Mouse (Mus musculus) lung, adult 2 months (tissue): ENCODE measurements around the gene Gemin7.

Experiments
- CTCF ChIP-seq: fragments of 200-500 bp; IDR thresholded peaks from 2 replicates; pipeline ENCODE4 v1.5.1; 2011; ENCODE audit warnings: mild to moderate bottlenecking, low read length, control low read depth; ENCODE audit not compliant: insufficient read depth
- POLR2A ChIP-seq: fragments of 200-500 bp; IDR thresholded peaks from 2 replicates; pipeline ENCODE4 v1.6.1; 2011; ENCODE audit warnings: low read depth, mild to moderate bottlenecking, control low read depth, low read length, borderline replicate concordance; ENCODE audit errors: extremely low read depth

DNA sequence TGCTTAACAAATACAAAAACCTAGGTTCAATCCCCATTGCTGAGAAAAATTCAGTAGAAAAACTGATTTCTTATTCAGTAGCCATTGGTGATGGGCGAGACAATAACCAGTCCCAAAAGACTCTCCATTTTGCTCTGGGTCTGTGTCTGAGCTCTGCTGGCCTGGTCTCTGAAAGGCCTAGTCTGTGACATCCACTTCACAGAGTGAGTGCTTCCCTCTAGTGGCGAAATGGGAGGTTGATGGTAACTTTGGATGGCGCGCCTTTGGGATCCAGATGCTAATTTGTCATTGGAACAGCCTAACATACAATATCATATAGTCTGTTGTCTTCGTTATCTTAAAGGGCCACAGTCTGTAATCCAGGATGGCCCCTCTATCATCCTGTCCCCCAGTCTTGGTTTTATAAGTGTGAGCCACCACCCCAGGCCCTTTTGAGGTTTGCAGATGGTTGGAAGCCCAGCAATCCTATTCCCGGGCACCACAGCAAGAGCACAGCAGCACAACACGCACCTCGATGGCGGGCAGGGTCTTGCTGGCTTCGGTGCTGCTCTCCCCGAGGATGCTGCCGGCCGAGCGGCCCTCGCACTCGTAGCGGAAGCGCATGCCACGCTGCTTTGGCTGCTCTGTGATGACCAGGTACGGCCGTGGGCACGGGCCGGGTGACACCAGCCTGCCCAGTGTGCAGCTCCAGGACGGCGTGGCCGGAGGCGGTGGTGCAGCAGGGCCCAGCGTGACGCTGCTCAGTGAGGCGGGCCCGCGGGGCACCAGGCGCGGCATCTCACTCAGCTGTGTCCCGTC lies 41.8 kb upstream of the Gemin7 start:
- TF ChIP-seq POLR2A (no peak), CTCF (peak; percentile 83)
